Mouse (Mus musculus) brain, embryonic 14.5 days (tissue): ENCODE measurements around the gene Slc39a8. TPM values are rescaled to one million over a fixed set of nuclear protein-coding genes. Genes with fewer than 3 reads are reported as not detected.
A peak's percentile ranks its signal among the peaks of the same experiment; 100 is the strongest.

Experiments
- DNase-seq: peaks from one replicate; pipeline ENCODE4 v3.0.0-alpha.2; 2011; ENCODE audit warnings: low read depth
- CTCF ChIP-seq: fragments of 200-500 bp; IDR thresholded peaks from 2 replicates; pipeline ENCODE4 v1.5.1; 2012; ENCODE audit warnings: inconsistent platforms, mild to moderate bottlenecking, moderate library complexity, borderline replicate concordance; ENCODE audit not compliant: insufficient read depth, insufficient read length; ENCODE audit errors: extremely low read depth
- POLR2A ChIP-seq: fragments of 200-500 bp; IDR thresholded peaks from 2 replicates; pipeline ENCODE4 v1.6.1; 2012; ENCODE audit warnings: mild to moderate bottlenecking, inconsistent platforms, borderline replicate concordance; ENCODE audit not compliant: poor library complexity, insufficient read depth, insufficient read length, severe bottlenecking; ENCODE audit errors: extremely low read depth
- polyA plus RNA-seq: library from polyadenylated mRNA; depleted of rRNA; stranded (reverse); fragments of >200 nt; gene quantifications from 2 replicates; pipeline ENCODE4 v1.2.3, GENCODE M21; 2012; rRNA removed

The Slc39a8 gene
- 5.4 and 9.7 TPM in 2 replicates for polyA plus RNA-seq

GRCm38 (mm10) chr3:135825016-135825753 is at the start of gene Slc39a8:
TSS of gene Slc39a8 (plus strand) at chr3:135825279.
- peak; percentile 80 for DNase-seq

GRCm38 (mm10) chr3:135785065-135785464 is 40.0 kb upstream of the Slc39a8 start:
- no peak for DNase-seq
- TF ChIP-seq POLR2A: no peak
- no peak for TF ChIP-seq CTCF

More at GRCm38 (mm10) chr3:135825016-135825753, at the start of gene Slc39a8:
- TF ChIP-seq CTCF: peak; percentile 28; the same call in 1 of the 2 replicates
- no peak for TF ChIP-seq POLR2A

GRCm38 (mm10) chr3:135796117-135796516 is 29.0 kb upstream of the Slc39a8 start:
- TF ChIP-seq POLR2A (no peak), CTCF (no peak)
- DNase-seq: no peak

- peak; percentile 20 for DNase-seq
- TF ChIP-seq POLR2A (no peak), CTCF (no peak)
These were observed 26.8 kb upstream of the Slc39a8 start for GRCm38 (mm10) chr3:135798241-135798640.

- TF ChIP-seq POLR2A: no peak
These were observed 26.4 kb upstream of the Slc39a8 start for GRCm38 (mm10) chr3:135798665-135799064.

GRCm38 (mm10) chr3:135814665-135815064 is 10.4 kb upstream of the Slc39a8 start:
- TF ChIP-seq CTCF: no peak
- no peak for TF ChIP-seq POLR2A
- no peak for DNase-seq

More at GRCm38 (mm10) chr3:135798665-135799064, 26.4 kb upstream of the Slc39a8 start:
- DNase-seq: no peak

- TF ChIP-seq CTCF (no peak), POLR2A (no peak)
- no peak for DNase-seq
These were observed 8.9 kb upstream of the Slc39a8 start for GRCm38 (mm10) chr3:135815973-135816727.

- TF ChIP-seq CTCF (no peak), POLR2A (no peak)
- no peak for DNase-seq
These were observed 8.0 kb upstream of the Slc39a8 start for GRCm38 (mm10) chr3:135817124-135817523.

- DNase-seq: peak; percentile 70
- TF ChIP-seq CTCF: no peak
- TF ChIP-seq POLR2A: no peak
These were observed 643 bp upstream of the Slc39a8 start for GRCm38 (mm10) chr3:135824436-135824835.

- DNase-seq: peak; percentile 61
- peak; percentile 32; the same call in 1 of the 2 replicates for TF ChIP-seq CTCF
- no peak for TF ChIP-seq POLR2A
These were observed 940 bp downstream of the Slc39a8 start for GRCm38 (mm10) chr3:135825754-135826683.
